Mouse (Mus musculus) liver, embryonic 15.5 days (tissue): Measurements from ENCODE around the gene Lbr. TPM values are rescaled to one million over a fixed set of nuclear protein-coding genes. Genes with fewer than 3 reads are reported as not detected.
"Not testable (repeated sequence)": the region's sequence is repeated elsewhere in the genome, so short reads cannot be mapped to it uniquely, and the experiment has no call there.

Experiments
- ATAC-seq: fragments of 200-750 bp; cut with Nextera tagmentation; 2 replicates; pipeline ENCODE4 v1.8.0; 2017; ENCODE audit warnings: moderate number of reproducible peaks, mild to moderate bottlenecking, moderate library complexity; ENCODE audit not compliant: insufficient read depth
- H3K27ac ChIP-seq: fragments of 300-500 bp; sonication (generic); replicated peaks from 2 replicates; pipeline ENCODE4 v1.5.1; 2015; ENCODE audit warnings: mild to moderate bottlenecking, inconsistent platforms
- H3K27me3 ChIP-seq: fragments of 300-500 bp; sonication (generic); 2 replicates; pipeline ENCODE4 v1.6.1; 2015; ENCODE audit warnings: mild to moderate bottlenecking, inconsistent platforms
- H3K36me3 ChIP-seq: fragments of 300-500 bp; sonication (generic); replicated peaks from 2 replicates; pipeline ENCODE4 v1.6.1; 2015; ENCODE audit warnings: moderate library complexity, mild to moderate bottlenecking, inconsistent platforms
- H3K4me1 ChIP-seq: fragments of 300-500 bp; sonication (generic); replicated peaks from 2 replicates; pipeline ENCODE4 v1.6.1; 2015; ENCODE audit warnings: inconsistent platforms
- H3K4me2 ChIP-seq: fragments of 300-500 bp; sonication (generic); 2 replicates; pipeline ENCODE4 v1.6.1; 2015; ENCODE audit warnings: moderate library complexity, mild to moderate bottlenecking, inconsistent platforms
- H3K4me3 ChIP-seq: fragments of 300-500 bp; sonication (generic); replicated peaks from 2 replicates; pipeline ENCODE4 v1.5.1; 2015; ENCODE audit warnings: mild to moderate bottlenecking, inconsistent platforms
- H3K9ac ChIP-seq: fragments of 300-500 bp; sonication (generic); 2 replicates; pipeline ENCODE4 v1.6.1; 2015; ENCODE audit warnings: moderate library complexity, mild to moderate bottlenecking, inconsistent platforms
- H3K9me3 ChIP-seq: fragments of 300-500 bp; sonication (generic); replicated peaks from 2 replicates; pipeline ENCODE4 v1.6.1; 2016; ENCODE audit warnings: inconsistent platforms
- WGBS: fragments of 180-500 bp; shearing (Covaris S2); methylation state at CpG from one replicate; pipeline ENCODE4 v1.1.7; 2015; ENCODE audit warnings: mixed read lengths; ENCODE audit not compliant: insufficient replicate concordance; 5-methylcytosine and 5-hydroxymethylcytosine counted together
- polyA plus RNA-seq: library from polyadenylated mRNA; unstranded; fragments of >200 nt; fragmentation: Nextera tagmentation; extraction: Ambion mirVana; gene quantifications from 2 replicates; pipeline ENCODE4 v1.2.1, GENCODE M21; 2015

Gene Lbr
- polyA plus RNA-seq, 1 experiment from 2014 or later, result 250 TPM

DNA sequence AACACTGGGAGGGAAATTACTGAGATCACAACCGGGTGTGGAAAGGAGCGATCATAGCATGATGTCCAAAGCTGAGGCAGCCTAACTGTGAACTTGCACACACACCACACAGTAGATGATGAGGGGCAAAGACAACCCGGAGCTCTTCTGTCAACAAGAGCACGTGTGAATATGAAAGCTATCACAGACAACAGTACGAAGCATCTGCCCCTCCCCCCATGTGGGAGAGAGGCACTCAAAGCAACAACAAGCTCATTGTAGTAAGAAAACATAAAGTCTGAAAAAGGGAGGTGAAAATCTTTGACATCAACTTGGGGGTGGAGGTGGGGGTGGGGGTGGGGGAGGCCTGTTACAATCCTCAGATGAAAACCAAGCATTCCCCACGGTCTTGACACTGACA lies 9.7 kb downstream of the Lbr start:
- H3K4me1 ChIP-seq, result peaks cover 9% of the 10 kb centered on the region
- no peak overlapping the region for H3K4me3 ChIP-seq
- ATAC-seq, result no peak
- no peak overlapping the region for H3K9ac ChIP-seq
- no peaks in the 10 kb centered on the region for H3K9me3 ChIP-seq
- no peak overlapping the region for H3K4me2 ChIP-seq
- H3K27me3 ChIP-seq, result no peaks in the 10 kb centered on the region
- H3K36me3 ChIP-seq, result peaks cover 100% of the 10 kb centered on the region
- no peak overlapping the region for H3K27ac ChIP-seq
- WGBS, result 86% methylated on average over 6 of the region's 6 CpGs

DNA sequence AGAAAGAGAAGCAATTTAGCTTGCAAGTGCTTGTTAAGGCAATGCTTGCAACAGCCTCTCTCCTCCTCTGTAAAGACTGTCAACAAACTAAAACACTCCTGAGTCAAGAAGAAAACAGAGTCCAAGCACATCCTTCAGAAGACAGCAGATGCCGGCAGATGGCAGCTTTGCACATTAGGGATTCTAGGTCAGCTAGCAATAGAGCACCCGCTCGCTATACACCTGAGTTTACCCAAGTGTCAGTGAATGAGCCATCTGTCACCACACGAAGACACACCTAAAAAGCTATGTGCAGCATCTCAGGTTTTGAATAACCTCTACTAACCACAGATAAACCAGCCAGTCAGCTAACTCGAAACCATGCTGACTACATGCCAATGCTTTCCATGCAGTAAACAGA lies 10.1 kb downstream of the Lbr start:
- ATAC-seq, result no peak

DNA sequence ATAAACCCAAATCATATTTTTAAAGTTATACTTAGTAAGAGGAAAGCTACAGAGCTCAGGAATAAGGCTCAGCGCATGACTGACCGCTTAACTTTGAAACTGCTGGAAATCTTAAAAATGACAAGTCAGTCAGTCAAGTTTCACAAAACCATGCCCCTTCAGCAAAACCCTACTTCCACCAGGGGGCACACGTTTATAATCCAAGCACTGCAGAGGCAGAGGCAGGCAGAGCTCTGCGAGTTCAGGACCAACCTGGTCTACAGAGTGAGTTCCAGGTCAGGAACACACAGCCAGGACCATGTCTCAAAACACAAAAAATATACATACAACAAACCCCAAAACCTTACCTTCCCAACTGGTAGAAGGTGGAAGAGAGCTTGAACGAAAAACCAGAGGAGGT lies 14.5 kb downstream of the Lbr start:
- no peak for ATAC-seq
- H3K36me3 ChIP-seq, result peaks cover 100% of the 10 kb centered on the region
- WGBS, result 86% methylated on average over 5 of the region's 5 CpGs

More for the DNA sequence above, 10.1 kb downstream of the Lbr start:
- H3K36me3 ChIP-seq, result peaks cover 100% of the 10 kb centered on the region
- WGBS, result 89% methylated on average over 5 of the region's 5 CpGs
- no peaks in the 10 kb centered on the region for H3K27me3 ChIP-seq
- no peak overlapping the region for H3K9ac ChIP-seq
- H3K9me3 ChIP-seq, result no peaks in the 10 kb centered on the region
- H3K4me2 ChIP-seq, result no peak overlapping the region
- H3K4me1 ChIP-seq, result peaks cover 5% of the 10 kb centered on the region; the same call in 1 of the 2 replicates
- H3K4me3 ChIP-seq, result no peak overlapping the region
- no peak overlapping the region for H3K27ac ChIP-seq

DNA sequence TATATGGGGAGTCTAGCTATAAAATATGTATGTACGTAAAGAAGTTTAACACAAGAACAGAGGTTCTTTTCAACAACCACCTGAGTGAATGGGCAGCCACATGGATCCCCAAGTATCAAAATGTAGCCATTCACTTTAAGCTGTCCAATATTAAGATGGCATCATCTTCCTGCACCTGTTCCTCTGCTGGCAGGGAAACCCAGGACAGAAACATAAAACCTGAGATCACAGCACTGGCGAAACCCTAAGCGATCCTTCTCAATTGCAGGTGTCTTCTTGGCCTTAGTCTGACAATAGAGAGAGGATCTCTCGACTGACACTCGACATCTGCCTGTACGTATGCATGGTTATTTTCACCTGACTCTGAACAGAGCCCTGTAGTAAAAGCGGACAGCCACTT lies 16.1 kb downstream of the Lbr start:
- 96% methylated on average over 7 of the region's 7 CpGs for WGBS
- Histone ChIP-seq H3K4me2 (no peak overlapping the region), H3K4me3 (no peak overlapping the region), H3K9me3 (no peaks in the 10 kb centered on the region), H3K27me3 (no peaks in the 10 kb centered on the region), H3K27ac (no peak overlapping the region), H3K4me1 (no peaks in the 10 kb centered on the region), H3K9ac (no peak overlapping the region), H3K36me3 (peaks cover 100% of the 10 kb centered on the region)
- ATAC-seq, result no peak

More for the DNA sequence above, 14.5 kb downstream of the Lbr start:
- no peaks in the 10 kb centered on the region for H3K4me1 ChIP-seq
- H3K27ac ChIP-seq, result no peak overlapping the region
- no peak overlapping the region for H3K4me2 ChIP-seq
- no peak overlapping the region for H3K4me3 ChIP-seq
- no peaks in the 10 kb centered on the region for H3K27me3 ChIP-seq
- no peaks in the 10 kb centered on the region for H3K9me3 ChIP-seq
- H3K9ac ChIP-seq, result no peak overlapping the region

DNA sequence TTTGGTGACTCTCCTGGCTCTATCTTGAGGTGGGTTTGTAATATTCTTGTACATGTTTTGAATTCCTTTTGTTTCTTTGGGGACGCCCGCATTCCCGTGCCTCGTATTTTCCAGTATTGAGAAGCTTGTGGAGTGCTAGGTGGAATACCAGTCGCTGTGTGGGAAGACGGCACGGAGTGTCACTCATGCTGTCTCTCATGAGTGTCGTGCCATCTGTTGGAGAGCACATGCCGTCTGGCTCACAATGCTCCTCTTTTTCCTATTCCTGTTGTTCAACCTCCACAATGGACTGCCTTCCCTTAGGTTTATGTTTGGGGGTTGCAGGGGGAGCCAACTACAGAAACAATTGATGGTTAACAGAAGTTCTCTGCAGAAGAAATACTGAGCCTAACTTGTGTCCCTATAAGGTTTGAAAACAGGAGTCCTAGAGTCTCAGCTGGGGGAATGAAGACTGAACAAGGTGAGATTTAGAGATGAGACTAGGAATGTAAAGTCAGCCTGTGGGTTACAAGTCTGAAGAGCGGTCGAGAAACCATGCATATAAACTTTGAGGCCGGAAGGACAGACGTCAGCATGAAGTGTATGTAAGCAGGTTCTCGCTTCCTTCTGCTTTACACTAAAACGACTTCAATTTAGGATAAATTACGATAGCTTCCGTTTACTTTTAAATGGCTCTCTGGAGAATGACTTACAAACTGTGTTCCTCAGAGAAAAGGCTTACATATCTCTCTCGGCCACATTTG lies 31.2 kb downstream of the Lbr start:
- no peak for ATAC-seq
- H3K27me3 ChIP-seq, result no peaks in the 10 kb centered on the region
- WGBS, result 84% methylated on average over 18 of the region's 18 CpGs
- H3K4me3 ChIP-seq, result no peak overlapping the region
- H3K9me3 ChIP-seq, result no peaks in the 10 kb centered on the region
- H3K27ac ChIP-seq, result no peak overlapping the region
- H3K36me3 ChIP-seq, result peaks cover 52% of the 10 kb centered on the region
- H3K4me2 ChIP-seq, result no peak overlapping the region
- no peak overlapping the region for H3K9ac ChIP-seq
- no peaks in the 10 kb centered on the region for H3K4me1 ChIP-seq

DNA sequence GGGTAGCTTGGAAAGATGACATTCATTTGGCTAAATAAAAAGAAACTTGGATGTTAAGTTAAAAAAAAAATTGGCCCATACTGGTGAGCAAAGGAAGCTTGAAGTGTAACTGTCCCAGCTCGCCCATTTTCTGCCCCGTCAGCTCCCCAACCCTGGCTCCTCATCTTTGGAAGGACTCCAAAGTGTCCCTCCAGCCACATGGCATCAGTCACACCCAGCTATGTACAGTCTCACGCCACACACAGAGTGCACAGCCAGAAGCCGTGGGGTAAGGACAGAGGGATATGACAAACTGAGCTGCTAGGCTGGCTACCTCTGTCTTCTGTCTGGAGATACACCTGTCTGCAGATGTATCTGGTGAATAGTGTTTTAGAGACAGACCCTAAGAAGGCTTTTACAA lies 42.2 kb downstream of the Lbr start:
- H3K27me3 ChIP-seq, result no peaks in the 10 kb centered on the region
- H3K4me2 ChIP-seq, result no peak overlapping the region
- H3K36me3 ChIP-seq, result no peaks in the 10 kb centered on the region
- WGBS, result 56% methylated on average over 4 of the region's 4 CpGs
- no peak overlapping the region for H3K27ac ChIP-seq
- no peaks in the 10 kb centered on the region for H3K9me3 ChIP-seq
- H3K9ac ChIP-seq, result no peak overlapping the region
- ATAC-seq, result no peak
- no peak overlapping the region for H3K4me3 ChIP-seq
- H3K4me1 ChIP-seq, result no peaks in the 10 kb centered on the region

DNA sequence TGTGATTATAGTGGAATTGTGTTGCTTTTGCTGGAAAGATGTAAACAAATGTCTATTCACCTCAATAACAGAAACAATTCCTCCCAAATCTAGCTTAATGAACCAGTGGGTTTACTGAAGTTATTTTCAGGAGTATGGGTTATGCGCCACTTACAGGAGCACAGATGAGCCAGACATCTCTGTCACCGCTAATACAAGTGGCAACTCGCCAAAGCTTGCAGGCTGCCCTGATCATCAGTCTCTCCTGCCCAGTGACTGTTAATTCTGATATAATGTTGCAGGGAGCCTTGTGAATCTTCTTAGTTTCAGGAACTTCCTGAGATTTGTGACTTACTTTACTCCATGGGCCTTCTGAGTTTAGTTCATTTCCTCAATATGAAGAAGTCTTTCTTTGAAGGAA lies 42.9 kb downstream of the Lbr start:
- H3K4me1 ChIP-seq, result no peaks in the 10 kb centered on the region
- H3K9ac ChIP-seq, result no peak overlapping the region
- WGBS, result 71% methylated on average over 3 of the region's 3 CpGs
- ATAC-seq, result no peak
- no peak overlapping the region for H3K27ac ChIP-seq
- H3K36me3 ChIP-seq, result no peaks in the 10 kb centered on the region
- no peaks in the 10 kb centered on the region for H3K27me3 ChIP-seq
- H3K9me3 ChIP-seq, result no peaks in the 10 kb centered on the region
- H3K4me2 ChIP-seq, result no peak overlapping the region
- H3K4me3 ChIP-seq, result no peak overlapping the region

DNA sequence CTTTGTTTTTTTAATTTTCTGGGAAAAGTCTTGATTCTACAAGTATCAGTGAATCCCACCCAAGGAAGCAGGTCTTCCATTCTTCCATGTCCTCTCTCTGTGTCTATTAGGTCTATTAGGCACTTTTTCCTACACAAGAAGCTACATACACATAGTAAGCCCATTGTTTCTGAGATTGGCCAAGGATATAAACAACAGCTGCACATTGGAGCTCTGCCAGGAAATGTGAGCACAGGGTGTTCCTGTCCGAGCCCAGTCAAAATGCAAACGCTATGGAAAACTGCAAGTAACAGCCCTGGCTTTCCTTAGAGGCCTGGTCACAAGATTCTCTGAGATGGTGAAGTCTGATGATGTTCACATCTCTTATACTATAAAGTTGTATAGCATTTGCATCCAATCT lies 49.3 kb downstream of the Lbr start:
- Histone ChIP-seq H3K27ac (no peak overlapping the region), H3K27me3 (no peaks in the 10 kb centered on the region), H3K9ac (no peak overlapping the region), H3K4me2 (no peak overlapping the region), H3K4me1 (no peaks in the 10 kb centered on the region), H3K36me3 (no peaks in the 10 kb centered on the region), H3K9me3 (no peaks in the 10 kb centered on the region), H3K4me3 (no peak overlapping the region)
- ATAC-seq, result no peak
- 27% methylated on average over 2 of the region's 2 CpGs for WGBS

DNA sequence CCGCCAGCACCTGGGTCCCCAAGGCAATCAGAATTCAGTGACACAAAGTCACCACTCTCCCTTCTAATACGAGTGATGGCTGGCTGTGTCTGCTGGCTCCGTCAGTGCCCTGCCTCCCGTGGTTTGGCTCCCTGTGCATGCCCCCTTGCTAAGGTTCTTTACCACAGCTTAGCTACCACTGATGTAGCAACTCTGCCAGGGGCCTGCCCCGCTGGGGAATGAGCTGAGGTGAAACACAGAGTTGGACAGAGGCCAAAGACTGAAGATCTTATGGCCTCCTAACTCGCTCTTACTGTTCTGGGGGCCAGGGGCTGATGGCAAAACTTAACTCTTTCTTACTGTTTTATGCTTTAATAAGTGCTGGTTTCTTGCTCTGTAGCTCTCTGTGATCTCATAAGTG lies 52.9 kb downstream of the Lbr start:
- H3K27ac ChIP-seq, result no peak overlapping the region
- H3K27me3 ChIP-seq, result no peaks in the 10 kb centered on the region
- ATAC-seq, result no peak
- 43% methylated on average over 6 of the region's 6 CpGs for WGBS
- no peaks in the 10 kb centered on the region; the same call in 1 of the 2 replicates for H3K9me3 ChIP-seq
- H3K36me3 ChIP-seq, result no peaks in the 10 kb centered on the region
- no peak overlapping the region for H3K9ac ChIP-seq
- H3K4me3 ChIP-seq, result no peak overlapping the region
- H3K4me1 ChIP-seq, result no peaks in the 10 kb centered on the region
- H3K4me2 ChIP-seq, result no peak overlapping the region

DNA sequence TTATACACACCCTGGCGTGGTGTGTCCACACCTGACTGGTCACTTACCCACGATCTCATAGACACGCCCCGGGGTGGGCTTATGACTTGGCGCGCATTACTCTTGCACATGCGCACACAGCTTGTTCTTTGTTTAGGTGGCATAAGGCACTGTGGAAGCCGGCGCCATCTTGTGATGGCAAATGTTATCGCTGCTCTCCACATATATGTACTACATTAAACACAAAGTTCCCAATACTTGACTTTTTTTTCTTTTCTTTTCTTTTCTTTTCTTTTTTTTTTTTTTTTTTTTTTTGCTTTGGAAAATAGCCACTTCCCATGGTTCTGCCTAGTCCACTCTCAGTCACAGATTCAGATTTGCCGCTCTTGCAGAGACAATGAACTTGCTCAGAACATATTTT lies 60.2 kb downstream of the Lbr start:
- H3K4me3 ChIP-seq, H3K36me3 ChIP-seq, H3K9me3 ChIP-seq, H3K27ac ChIP-seq, H3K4me2 ChIP-seq, ATAC-seq, H3K27me3 ChIP-seq, H3K4me1 ChIP-seq, H3K9ac ChIP-seq: not testable (repeated sequence)
- WGBS, result 84% methylated on average over 11 of the region's 11 CpGs

DNA sequence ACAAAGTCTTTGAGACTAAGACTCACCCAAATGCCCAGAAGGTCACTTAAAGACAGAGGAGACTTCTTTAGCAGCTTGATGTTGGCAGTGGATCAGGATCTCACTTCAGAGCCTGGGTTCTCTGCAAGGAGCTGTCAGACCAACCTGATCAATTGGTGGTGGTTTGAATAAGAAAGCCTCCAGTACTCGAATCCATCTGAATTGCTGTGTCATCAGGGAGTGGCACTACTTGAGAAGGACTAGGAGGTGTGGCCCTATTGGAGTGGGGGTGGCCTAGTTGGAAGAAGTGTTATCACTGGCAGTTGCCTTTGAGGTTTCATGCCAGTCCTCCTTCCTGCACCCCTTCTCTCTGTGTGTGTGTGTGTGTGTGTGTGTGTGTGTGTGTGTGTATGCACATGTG lies 66.3 kb downstream of the Lbr start:
- no peaks in the 10 kb centered on the region for H3K36me3 ChIP-seq
- no peak overlapping the region for H3K4me3 ChIP-seq
- no peaks in the 10 kb centered on the region for H3K4me1 ChIP-seq
- H3K27ac ChIP-seq, result no peak overlapping the region
- ATAC-seq, result no peak
- H3K9ac ChIP-seq, result no peak overlapping the region
- H3K27me3 ChIP-seq, result no peaks in the 10 kb centered on the region
- no peak overlapping the region for H3K4me2 ChIP-seq
- H3K9me3 ChIP-seq, result no peaks in the 10 kb centered on the region
- WGBS, result 28% methylated on average over 1 of the region's 1 CpGs

DNA sequence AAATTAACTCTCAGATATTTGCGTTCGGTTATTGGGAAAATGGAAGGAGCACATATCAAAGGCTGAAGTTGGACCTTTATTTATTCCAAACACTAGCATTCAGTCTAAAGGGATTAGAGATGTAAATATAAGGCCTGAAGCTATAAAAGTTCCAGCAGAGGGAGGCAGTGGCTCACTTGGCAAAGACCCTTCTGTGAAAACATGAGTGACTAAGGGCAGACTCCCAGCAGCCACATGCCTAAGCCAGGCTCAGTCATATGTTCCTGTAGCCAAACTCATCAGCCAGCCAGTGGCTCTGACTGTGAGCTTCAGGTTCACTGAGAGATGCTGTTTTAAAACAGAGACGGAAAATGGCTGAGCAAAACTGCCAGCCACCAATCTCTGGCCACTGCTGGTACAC lies 71.0 kb downstream of the Lbr start:
- Histone ChIP-seq H3K27ac (no peak overlapping the region), H3K36me3 (no peaks in the 10 kb centered on the region), H3K4me2 (no peak overlapping the region), H3K27me3 (no peaks in the 10 kb centered on the region), H3K4me1 (no peaks in the 10 kb centered on the region), H3K4me3 (no peak overlapping the region), H3K9me3 (no peaks in the 10 kb centered on the region), H3K9ac (no peak overlapping the region)
- WGBS, result 79% methylated on average over 3 of the region's 3 CpGs
- ATAC-seq, result no peak
